Mouse (Mus musculus) heart, adult 11 months (tissue): Measurements from ENCODE around the gene Patl2.
"Not testable (repeated sequence)": the region's sequence is repeated elsewhere in the genome, so short reads cannot be mapped to it uniquely, and the experiment has no call there.

Experiments used
- DNase-seq: peaks from one replicate; pipeline ENCODE4 v3.0.0; 2022

Patl2 gene

DNA sequence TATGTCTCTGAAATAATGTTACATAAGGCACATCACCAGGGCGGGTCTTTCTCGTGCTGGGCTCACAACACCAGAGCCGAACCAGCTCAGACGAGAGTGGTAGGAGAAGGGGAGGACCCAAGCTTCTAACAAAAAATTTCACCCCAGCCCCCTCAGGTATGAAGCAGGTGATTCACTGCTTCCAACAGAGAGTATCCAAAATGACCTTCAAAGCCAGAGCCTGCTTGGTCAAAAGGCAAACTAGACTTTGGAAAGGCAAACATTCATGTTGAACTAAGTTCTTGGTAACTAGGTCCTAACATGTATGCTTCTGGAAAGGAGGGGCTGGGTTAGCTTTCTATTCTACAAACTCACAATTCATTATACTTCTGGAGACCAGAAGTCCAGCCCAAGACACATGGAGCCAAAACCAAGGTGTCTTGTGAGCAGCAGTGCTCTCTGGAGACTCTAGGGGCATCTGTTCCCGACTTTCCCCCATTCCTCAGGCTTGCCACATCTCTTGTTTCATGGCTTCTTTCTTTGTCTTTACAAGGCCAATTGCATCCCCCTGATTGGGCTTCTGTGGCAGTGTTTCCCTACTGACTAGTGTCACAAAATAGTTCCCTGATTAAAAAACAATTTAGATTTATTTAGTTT, 44.5 kb downstream of the Patl2 start:
- peak; percentile 80 for DNase-seq

DNA sequence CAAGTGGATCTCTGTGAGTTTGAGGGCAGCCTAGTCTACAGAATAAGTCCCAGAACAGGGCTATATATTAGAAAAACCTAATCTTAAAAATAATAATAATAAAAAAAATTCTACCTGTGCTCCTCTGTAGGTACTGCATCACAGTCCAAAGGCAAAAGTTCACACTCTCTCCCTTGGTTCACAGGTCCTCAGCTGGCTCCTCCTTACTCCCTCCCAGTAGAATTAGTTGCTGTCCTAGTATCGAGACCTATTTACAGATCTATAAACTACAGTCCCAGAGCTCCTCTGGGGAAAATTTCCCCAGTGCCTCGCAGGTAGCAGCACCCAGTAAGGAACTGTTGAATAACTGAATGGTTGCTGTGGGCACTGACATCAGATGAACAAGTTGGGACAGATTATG, 45.2 kb downstream of the Patl2 start:
- DNase-seq = no peak

DNA sequence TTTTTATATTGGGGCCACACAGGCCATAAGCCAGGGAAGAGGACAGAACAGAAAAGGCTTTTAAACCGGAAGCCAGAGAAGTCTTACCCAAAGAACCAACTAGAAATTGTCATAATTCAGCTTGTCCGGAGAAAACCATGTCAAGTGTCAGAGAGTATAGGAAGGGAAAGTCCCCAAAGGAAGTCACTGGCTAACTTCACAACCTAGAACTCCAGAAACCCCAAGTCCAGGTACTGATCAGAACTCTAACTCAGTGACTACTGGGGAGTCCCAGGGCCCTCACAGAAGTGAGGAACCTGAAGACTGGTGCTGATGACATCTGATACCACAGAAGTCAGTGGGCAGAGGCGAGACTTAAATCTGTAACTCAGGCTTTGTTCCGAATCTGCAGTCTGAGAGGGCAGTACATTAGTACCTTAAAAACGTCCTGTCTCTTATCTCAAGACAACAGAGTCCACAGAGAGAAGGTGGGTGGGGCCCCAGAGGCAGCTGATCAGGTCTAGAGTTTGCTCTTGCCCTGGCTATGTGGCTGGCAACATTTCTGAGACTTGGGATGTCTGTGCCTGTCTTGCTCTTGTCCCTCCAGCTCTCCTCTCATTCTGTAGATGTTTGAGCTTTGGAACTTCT, 48.0 kb downstream of the Patl2 start:
- peak; percentile 77 for DNase-seq

DNA sequence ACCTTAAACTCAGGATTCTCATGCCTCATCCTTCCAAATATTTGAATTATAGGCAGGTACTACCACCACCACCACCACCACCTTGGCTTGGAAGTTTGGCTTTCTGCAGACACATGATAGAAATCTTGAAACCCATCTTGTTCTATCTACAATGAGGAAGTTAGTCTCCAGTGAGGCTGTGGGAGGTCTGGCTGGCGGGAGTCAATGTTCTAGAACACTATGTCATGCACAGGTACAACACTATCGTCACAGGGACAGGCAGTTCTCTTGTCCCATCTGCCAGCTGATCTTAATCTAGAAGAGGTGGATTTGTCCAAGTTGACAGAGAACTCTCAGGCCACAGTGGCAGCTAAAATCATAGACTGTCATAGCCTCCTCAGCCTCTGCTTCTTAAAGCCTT, 53.4 kb downstream of the Patl2 start:
- peak; percentile 84 for DNase-seq

DNA sequence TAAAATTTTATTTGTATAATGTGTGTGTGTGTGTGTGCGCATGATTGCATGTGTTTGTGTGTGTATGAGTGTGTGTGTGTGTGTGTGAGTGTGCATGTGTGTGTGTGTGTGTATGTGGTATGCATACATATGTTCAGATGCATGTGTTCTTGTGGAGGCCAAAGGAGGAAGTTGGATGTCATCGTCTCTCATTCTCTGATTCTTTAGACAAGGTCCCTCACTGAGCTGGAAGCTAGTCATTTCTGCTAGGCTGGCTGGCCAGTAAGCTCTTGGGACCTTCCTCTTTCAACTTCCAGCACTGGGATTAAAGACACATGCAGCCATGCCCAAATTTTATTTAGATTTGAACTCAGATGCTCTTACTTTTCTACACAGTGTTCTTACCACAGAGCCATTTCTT, 53.9 kb downstream of the Patl2 start:
- DNase-seq = no peak

DNA sequence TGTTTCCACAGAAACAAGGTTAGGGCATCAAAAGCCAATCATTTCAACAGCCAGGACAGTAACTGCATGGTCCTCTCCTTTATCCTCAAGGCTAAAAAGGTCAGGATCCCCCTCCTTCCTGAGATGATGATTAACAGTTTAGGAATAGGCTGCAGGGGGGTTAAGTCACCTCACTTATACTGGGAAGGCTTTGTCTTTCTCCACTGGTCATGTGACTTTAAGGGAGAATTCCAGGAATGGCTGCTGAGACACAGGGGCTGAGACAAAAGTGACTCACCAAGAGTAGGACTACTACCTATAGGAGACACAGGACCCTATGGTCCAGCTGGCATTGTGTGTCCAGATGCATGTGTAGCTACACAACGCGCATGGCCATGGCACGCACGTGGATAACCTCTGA, 58.4 kb downstream of the Patl2 start:
- DNase-seq = no peak

DNA sequence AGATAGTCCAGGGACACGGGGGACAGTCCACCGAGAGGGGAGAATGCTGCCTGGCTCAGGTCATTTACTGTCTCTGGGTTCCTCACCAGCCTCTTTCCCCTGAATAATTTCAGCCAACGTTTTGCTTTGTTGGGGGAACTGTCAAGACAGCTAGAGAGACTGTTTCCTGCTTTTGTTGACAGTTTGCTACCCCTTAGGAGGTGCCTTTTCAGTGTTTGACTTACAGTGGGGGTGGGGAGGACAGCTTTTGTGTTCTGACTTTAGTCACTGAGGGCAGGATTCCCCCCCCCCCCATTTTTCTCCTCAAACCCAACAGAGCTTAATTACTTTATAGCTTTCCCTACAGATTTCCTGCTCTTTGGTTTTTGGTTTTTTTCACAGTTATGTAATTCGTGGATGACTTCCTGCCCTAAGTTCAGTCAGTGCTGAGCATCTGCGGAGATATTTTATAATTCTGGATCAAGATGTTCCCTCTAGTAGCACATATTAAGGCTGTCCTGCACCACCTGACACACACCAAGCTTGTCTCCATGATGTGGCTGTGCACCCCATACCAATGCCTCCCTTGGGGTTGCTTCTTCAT, 59.1 kb downstream of the Patl2 start:
- DNase-seq = peak; percentile 90

DNA sequence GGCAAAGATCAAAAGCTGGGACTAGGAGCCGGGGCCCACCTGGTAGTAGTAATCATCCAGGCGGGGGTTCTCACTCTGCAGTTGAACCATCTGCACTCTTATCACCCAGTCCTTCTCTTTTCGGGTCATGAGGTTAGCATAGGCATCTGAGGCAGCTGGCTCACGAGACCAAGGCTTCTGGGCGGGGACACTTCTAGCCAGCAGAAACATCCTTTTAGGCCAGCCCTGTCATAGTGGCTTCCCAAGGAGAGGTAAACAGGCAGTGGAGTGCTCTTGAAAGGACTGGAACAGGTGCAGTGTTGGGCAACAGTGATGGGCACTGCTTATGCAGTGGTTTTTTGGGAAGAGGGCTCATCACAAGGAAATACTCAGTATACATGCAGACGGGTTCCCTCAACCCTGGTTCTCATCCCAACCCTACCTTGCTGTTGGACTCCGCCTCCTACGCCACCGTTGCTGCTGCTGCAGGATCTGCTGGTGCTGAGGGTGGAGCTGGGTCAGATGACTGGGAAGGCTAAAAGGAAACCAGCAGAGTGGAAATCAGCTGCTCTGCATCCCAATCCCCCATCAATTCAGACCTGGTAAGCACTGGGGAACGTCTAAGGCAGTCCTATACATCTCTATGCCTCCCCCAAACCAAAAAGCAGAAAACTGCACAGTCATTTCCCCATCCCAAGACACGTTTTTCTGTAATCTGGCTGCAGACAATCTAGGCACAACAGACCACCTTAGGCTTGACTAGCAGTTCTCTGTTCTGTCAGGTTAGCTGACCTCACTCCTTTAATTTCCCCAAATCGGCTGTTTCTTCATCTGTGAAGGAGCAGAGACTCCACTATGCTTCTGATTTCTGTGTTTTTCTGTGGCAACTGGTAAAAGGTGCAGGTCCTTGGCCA, 60.1 kb downstream of the Patl2 start:
- DNase-seq = no peak

DNA sequence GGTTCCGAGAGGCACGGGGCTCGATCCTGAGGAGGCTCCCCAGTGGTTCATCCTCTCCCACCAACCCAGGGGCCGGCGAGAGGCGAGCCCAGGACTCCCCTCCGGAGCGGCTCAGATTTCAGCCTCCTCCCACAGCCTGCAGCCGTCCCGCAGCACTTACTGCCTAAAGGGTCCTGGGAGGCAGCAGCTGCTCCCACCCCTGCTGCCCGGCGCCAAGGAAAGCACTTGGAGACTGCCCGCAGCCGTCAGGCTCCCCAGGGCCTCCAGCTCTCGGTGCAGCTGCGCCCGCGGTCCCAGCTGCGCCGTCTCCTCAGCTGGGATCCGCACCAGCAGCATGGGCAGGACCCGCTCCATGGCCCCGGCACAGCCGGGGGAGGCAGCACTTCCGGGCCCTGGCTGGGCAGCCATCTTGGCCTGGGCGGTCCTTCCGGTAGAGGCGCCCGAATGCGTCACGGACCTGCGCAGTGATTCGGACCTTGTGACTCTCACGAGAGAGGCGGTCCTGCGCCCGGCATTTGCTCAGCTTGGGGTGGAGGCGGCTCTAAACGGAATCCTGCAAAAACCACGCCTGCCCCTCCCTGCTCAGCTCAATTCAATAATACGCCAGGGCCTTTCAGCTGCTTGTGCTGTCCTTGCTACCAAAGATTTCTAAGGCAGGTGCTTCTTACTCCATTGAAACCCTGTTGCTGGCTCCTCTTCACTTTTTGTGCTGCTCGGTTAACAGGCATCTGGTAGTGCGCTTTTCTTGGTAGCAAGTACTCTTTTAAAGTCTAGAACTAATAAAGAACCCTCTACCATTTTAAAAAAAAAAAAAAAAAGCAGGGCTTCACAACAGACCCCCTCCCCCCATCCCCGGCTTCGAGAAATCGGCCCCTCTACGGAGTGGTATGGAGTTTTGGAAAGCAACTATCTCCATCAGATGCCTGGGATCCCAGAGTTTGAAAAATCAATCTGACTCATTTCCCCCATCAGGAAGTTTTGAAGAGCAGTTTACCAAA, 67.7 kb downstream of the Patl2 start, which contains the start of gene Spg11:
TSS of gene Spg11 (minus strand) at position 426 of the 998 bp plus-strand sequence.
- DNase-seq = peak; percentile 100

DNA sequence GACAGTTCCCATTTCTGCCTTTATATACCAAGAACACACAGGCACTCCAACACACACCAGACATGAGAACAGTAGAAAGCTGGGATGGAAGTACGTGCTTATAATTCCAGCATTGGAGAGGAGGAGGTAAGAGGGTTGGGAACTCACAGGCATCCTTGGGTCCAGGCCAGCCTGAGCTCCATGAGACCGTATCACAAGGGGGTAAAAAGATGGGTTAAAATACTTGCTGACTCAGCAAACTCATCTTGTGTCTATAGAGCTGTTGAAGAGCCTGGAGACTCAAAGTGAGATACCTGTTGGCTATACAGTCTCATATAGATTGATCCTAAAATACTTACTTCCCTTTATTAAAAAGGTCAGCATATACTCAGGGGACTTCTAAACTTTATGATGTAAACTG, 69.1 kb downstream of the Patl2 start:
- DNase-seq = peak; percentile 87

DNA sequence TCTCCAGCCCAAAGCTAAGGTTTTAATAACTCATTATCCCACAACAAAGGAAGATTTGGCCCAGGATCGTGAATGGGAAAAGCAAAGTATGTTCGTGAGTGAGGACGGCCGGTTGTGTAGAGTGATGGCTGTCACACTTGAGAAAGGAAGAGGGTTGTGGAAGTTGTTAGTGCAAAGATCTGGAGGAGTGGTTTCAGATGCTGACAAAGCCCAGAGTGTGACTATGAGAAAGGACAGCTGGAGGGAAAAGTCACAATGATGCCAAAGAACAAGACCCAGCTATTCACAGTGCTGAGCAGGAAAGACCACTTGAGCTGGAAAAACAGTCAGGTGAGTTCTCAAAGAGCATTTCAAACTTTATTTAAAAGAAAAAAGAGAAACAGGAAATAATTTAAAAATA, 76.3 kb downstream of the Patl2 start:
- DNase-seq = no peak

DNA sequence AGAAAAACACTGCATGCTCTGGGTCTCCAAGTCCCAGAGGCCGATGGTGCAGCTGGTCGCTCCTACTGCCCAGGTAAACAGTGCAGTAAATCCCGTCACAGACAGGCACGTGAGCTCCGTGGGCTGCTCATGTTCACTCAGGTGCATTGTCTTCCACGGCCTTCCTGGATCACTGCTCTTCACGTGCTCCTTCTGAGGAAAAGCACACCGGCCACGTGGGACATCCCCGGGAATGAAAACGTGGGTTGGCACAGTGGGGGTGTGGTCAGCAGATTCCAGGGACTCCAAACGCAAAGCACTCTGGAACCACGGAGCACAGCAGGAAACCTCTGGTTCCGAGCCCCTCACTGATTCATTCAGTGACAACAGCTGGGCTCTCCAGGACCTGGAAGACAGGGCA, 77.9 kb downstream of the Patl2 start:
- no peak for DNase-seq

DNA sequence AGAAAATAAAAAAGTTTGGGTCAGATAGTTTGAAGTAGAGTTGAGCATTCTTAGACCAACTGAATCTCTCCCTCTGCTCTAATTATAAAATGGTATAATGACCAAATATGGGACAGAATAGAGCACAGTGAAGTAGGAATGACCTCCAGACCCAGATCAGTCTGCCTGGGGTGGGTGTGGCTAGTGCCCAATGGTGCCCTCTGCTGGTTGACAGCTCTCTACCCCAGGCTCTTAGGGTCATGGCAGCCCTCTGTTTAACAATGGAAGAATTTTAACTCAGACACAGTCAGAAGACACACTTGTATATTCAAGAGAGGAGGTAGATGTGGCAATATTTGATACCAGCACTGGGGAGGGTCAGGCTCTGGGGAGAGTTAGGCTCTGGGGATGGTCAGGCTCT, 83.9 kb downstream of the Patl2 start:
- DNase-seq = no peak

DNA sequence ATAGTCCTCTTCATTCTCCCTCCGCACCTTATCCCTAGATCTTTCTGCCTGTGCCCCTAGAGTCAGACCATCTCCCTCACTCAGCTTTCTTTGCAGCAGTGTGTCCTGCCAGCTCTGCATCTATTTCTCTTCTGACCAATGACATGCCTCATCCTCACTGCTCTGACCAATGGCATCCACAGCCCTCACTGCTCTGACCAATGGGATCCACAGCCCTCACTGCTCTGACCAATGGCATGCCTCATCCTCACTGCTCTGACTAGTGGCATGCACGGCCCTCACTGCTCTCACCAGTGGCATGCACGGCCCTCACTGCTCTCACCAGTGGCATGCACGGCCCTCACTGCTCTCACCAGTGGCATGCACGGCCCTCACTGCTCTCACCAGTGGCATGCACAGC, 88.3 kb downstream of the Patl2 start:
- DNase-seq = not testable (repeated sequence)

DNA sequence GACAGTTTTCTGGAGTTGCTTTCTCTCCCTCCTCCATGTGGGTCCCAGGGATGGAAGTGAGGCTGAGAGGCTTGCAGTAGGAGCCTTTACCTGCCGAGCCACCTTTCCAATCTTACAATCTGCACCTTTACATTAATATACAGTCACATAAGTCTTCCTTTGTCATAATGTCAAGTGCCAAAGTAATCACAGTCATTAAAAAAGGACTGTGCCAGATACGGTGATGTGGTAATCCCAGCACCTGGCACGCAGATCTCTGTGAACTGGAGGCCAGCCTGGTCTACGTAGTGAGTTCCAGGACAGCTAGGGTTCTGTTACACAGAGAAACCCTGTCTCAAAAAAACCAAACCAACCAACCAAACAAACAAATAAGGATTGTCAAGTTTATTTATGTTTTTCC, 92.1 kb downstream of the Patl2 start:
- no peak for DNase-seq

DNA sequence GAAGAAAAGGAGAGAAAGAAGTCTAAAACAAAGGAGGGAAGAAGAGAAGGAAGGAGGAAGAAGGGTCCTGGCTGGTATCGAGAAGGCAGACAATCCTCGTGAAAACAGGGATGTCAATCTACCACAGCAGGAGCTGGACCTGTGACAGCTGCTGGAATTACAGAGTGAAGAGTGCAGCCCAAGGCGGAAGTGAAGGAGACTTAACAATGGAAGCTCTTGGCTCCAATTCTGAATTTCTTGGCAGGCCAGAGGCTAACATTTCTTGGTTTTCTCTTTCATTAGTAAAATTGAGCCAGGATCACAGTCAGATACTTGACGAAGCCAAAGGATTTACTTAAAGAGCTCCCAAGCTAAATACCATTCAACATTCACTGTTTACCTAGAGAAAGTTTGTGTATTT, 99.5 kb downstream of the Patl2 start:
- DNase-seq = peak; percentile 92

DNA sequence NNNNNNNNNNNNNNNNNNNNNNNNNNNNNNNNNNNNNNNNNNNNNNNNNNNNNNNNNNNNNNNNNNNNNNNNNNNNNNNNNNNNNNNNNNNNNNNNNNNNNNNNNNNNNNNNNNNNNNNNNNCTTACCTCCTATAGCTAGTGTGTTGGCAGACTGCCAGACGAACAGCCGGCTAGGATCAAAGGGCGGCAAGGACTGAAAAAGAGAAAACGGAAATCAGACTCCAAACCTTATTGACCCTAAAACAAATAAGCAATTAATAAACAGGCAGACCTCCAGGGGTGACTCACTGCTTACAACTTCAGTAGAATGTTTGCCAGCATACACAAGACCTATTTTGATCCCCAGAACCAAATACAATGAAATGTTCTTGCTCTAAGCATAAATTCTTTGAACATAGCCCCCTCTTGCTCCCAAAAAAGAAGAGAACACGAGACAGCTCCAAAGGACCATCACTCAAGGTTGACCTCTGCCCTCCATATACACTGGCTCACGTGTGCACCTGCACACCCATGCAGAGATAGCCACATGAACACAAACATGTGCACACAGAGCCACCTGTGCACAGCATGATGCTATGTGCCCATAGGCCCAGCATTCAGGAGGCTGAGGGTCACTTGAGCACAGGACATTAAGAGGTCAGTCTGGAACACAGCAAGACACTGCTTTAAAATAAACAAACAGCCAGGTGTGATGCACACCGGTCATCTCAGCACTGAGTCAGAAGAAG, 104.1 kb downstream of the Patl2 start:
- DNase-seq = no peak
